ENCODE assay signal across 8 mouse cellular contexts in the genomic region with DNA sequence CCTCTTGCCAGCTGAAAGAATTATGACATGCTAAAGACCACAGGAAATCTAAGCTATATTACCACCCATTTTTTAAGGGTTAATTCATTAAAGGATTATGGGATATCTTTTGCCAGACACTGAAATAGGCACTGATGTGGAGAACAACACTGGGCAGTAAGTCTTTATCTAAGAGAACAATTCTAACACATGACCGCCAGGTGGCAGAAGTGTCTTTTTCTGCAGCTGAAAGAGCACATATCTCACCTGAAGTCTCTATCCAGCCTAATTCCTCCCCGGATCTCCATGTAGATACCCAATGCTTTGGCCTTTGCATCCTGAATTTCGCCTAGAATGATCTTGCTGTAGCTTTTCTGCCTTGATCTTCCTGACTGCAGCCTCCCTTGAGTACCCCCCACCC. TPM values are rescaled to one million over a fixed set of nuclear protein-coding genes. Genes with fewer than 3 reads are reported as not detected.
DNase-seq lines count a peak whose midpoint lies in the region; ATAC-seq and TF ChIP-seq lines count a peak whose summit lies in the region.

No protein-coding gene starts in this region.

- no peak overlapping the region for H3K9ac ChIP-seq in intestine, embryonic 14.5 days (ENCODE audit: low read length)
- no peak overlapping the region for H3K9ac ChIP-seq in intestine, embryonic 15.5 days

- TF ChIP-seq CTCF in G1E (IDR thresholded peaks at IDR 0.05; ENCODE audit: low read depth, low read length), result peak; percentile 19; the same call in 1 of the 2 replicates

- H3K4me3 ChIP-seq in intestine, embryonic 14.5 days (ENCODE audit: low read depth, low read length), result no peak overlapping the region
- H3K4me3 ChIP-seq in intestine, embryonic 15.5 days (replicated peaks), result no peak overlapping the region
- H3K4me3 ChIP-seq in G1E (ENCODE audit: low read depth, low read length), result no peak overlapping the region

- DNase-seq in intestine, embryonic 14.5 days (ENCODE audit: low spot score), result peak; percentile 67
- DNase-seq in 416B (ENCODE audit: low read depth), result peak; percentile 82
- peak; percentile 28 for DNase-seq in G1E (ENCODE audit: low spot score)
- peak; percentile 80 to 85 for DNase-seq in cerebellum, postnatal 10 days
- peak; percentile 71 for DNase-seq in induced T-regulatory cell, adult 2 months (ENCODE audit: low read depth)
- DNase-seq in lung, postnatal 25 days (ENCODE audit: low spot score), result peak; percentile 53

- H3K27me3 ChIP-seq in intestine, embryonic 14.5 days (replicated peaks; ENCODE audit: control insufficient read depth, insufficient read depth, low read length), result no peaks in the 10 kb centered on the region
- no peaks in the 10 kb centered on the region for H3K27me3 ChIP-seq in intestine, embryonic 15.5 days (replicated peaks)
- peaks cover 6% of the 10 kb centered on the region; the same call in 1 of the 2 replicates for H3K27me3 ChIP-seq in G1E (ENCODE audit: insufficient read depth, low read length)

- H3K4me2 ChIP-seq in intestine, embryonic 14.5 days (ENCODE audit: low read length), result no peak overlapping the region
- no peak overlapping the region for H3K4me2 ChIP-seq in intestine, embryonic 15.5 days (replicated peaks)

- H3K36me3 ChIP-seq in intestine, embryonic 14.5 days (ENCODE audit: control insufficient read depth, insufficient read depth, low read length), result no peaks in the 10 kb centered on the region
- H3K36me3 ChIP-seq in intestine, embryonic 15.5 days, result no peaks in the 10 kb centered on the region
- H3K36me3 ChIP-seq in G1E (replicated peaks), result no peaks in the 10 kb centered on the region

- H3K4me1 ChIP-seq in intestine, embryonic 14.5 days (replicated peaks; ENCODE audit: control insufficient read depth, insufficient read depth, low read length), result no peaks in the 10 kb centered on the region
- H3K4me1 ChIP-seq in intestine, embryonic 15.5 days (replicated peaks), result no peaks in the 10 kb centered on the region
- H3K4me1 ChIP-seq in G1E (ENCODE audit: insufficient read depth, low read depth, low read length), result no peaks in the 10 kb centered on the region

- ATAC-seq in intestine, embryonic 14.5 days (replicated peaks; ENCODE audit: low FRiP score, low TSS enrichment, low read depth), result no peak
- no peak for ATAC-seq in intestine, embryonic 15.5 days
- no peak for ATAC-seq in G1E (ENCODE audit: extremely low read depth, insufficient number of reproducible peaks, low FRiP score, poor library complexity, severe bottlenecking)
- ATAC-seq in erythroblast, adult 5-6 weeks (replicated peaks; ENCODE audit: low FRiP score, poor library complexity, severe bottlenecking), result no peak

- no peaks in the 10 kb centered on the region for H3K9me3 ChIP-seq in intestine, embryonic 14.5 days (ENCODE audit: control insufficient read depth, low read length)
- H3K9me3 ChIP-seq in intestine, embryonic 15.5 days, result no peaks in the 10 kb centered on the region
- H3K9me3 ChIP-seq in G1E (replicated peaks), result no peaks in the 10 kb centered on the region

- 27% methylated on average over 3 of the region's 3 CpGs for WGBS in intestine, embryonic 14.5 days
- WGBS in intestine, embryonic 15.5 days, result 23% methylated on average over 3 of the region's 3 CpGs

- no peak overlapping the region for H3K27ac ChIP-seq in intestine, embryonic 14.5 days (ENCODE audit: low read depth)
- H3K27ac ChIP-seq in intestine, embryonic 15.5 days, result no peak overlapping the region

RNA-seq across cellular contexts. Expression of gene Emp2, which starts 41.5 kb away (rescaled TPM):
- polyA plus RNA-seq in intestine, embryonic 14.5 days (2014; fragmentation: Nextera tagmentation; extraction: Ambion mirVana), result 21.4 and 24.0 TPM in 2 replicates
- polyA plus RNA-seq in intestine, embryonic 15.5 days (2015; fragmentation: Nextera tagmentation; extraction: Ambion mirVana), result 20.0 and 20.3 TPM in 2 replicates
- total RNA-seq in G1E (2014; fragmentation: Nextera tagmentation) (not detected in 2 replicates), G1E (2017) (0.06 and 0.11 TPM in 2 replicates)
- not detected in 2 replicates for polyA plus RNA-seq in G1E (2012)
- total RNA-seq in erythroblast, adult 5-6 weeks (2015; ENCODE audit: low replicate concordance), result not detected in 2 replicates
- total RNA-seq in erythroblast, adult 5-6 weeks (2017; ENCODE audit: low replicate concordance), result not detected in 2 replicates

Comparison
In these comparisons a context has a peak if more than half of its experiments do, and no peak if none do; other contexts are left out.
1. DNase-seq: peak in every context shown above with its lines; median percentile 82 in cerebellum, postnatal 10 days; 82 in 416B; 71 in induced T-regulatory cell, adult 2 months; 67 in intestine, embryonic 14.5 days; 53 in lung, postnatal 25 days; 28 in G1E.
2. RNA of gene Emp2, which starts 41.5 kb away (polyA plus RNA-seq): 21.4 to 24.0 TPM in intestine, embryonic 14.5 days and 20.0 to 20.3 TPM in intestine, embryonic 15.5 days; not detected in G1E; every median in the first group is over 10 times any median in the second.